Mouse (Mus musculus) embryo, embryonic 10.5 days (tissue): ENCODE data around the gene Cd151.

Experiments used
- DNase-seq: peaks from one replicate; pipeline ENCODE4 v3.0.0-alpha.2; 2015; ENCODE audit warnings: low spot score

Cd151 gene

GRCm38 (mm10) chr7:141474160-141474559, 7.0 kb downstream of the Cd151 start:
- DNase-seq: no peak

- peak; percentile 89 for DNase-seq
Measured at GRCm38 (mm10) chr7:141475011-141475804, 8.0 kb downstream of the Cd151 start, which contains the start of the genes Polr2l and Tspan4. Gene Polr2l, minus strand, starts transcription at chr7:141475132. Gene Tspan4, plus strand, starts transcription at chr7:141475240.

GRCm38 (mm10) chr7:141475805-141476158, 8.6 kb downstream of the Cd151 start:
- no peak for DNase-seq

- peak; percentile 69 for DNase-seq
Measured at GRCm38 (mm10) chr7:141476226-141476980, 9.2 kb downstream of the Cd151 start.

GRCm38 (mm10) chr7:141476981-141477370, 9.8 kb downstream of the Cd151 start:
- no peak for DNase-seq

- DNase-seq: no peak
Measured at GRCm38 (mm10) chr7:141477578-141478269, 10.5 kb downstream of the Cd151 start.

GRCm38 (mm10) chr7:141478270-141478748, 11.1 kb downstream of the Cd151 start:
- no peak for DNase-seq

GRCm38 (mm10) chr7:141480842-141481497, 13.8 kb downstream of the Cd151 start:
- DNase-seq: peak; percentile 85

GRCm38 (mm10) chr7:141481498-141482401, 14.6 kb downstream of the Cd151 start:
- DNase-seq: peak; percentile 81

GRCm38 (mm10) chr7:141482531-141483024, 15.4 kb downstream of the Cd151 start:
- DNase-seq: no peak

GRCm38 (mm10) chr7:141483114-141483653, 16.0 kb downstream of the Cd151 start:
- DNase-seq: no peak

- DNase-seq: no peak
Measured at GRCm38 (mm10) chr7:141484186-141485120, 17.3 kb downstream of the Cd151 start.

- DNase-seq: no peak
Measured at GRCm38 (mm10) chr7:141485186-141485585, 18.0 kb downstream of the Cd151 start.

GRCm38 (mm10) chr7:141485606-141486005, 18.4 kb downstream of the Cd151 start:
- DNase-seq: no peak

- no peak for DNase-seq
Measured at GRCm38 (mm10) chr7:141486239-141486638, 19.0 kb downstream of the Cd151 start.

GRCm38 (mm10) chr7:141487141-141487540, 19.9 kb downstream of the Cd151 start:
- no peak for DNase-seq

GRCm38 (mm10) chr7:141491151-141491550, 24.0 kb downstream of the Cd151 start:
- DNase-seq: peak; percentile 10

GRCm38 (mm10) chr7:141492738-141493137, 25.5 kb downstream of the Cd151 start:
- no peak for DNase-seq

- no peak for DNase-seq
Measured at GRCm38 (mm10) chr7:141493729-141494128, 26.5 kb downstream of the Cd151 start.
